Mouse (Mus musculus): ENCODE results near the gene Mrc2.

DNA sequence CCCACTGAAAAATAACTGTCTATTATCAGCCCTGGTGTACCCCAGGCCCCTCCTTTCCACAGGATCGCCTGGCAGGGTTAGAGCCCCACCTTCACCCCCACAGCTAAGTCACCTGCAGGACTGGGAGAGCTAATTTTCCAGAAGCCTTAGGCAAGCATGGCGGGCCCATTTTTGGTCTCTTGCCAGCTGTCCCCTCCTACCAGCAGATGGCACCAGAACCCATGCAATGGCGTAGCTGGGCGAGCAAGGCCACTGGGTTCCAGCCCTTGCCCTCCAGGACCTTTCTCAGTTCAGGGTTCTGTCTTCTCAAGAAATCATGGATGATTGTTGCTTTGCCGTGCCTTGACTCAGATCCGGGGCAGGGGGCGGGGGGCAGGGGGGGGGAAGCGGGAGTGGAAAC is 40.0 kb downstream of the Mrc2 start:
- TF ChIP-seq TBP (conservative IDR thresholded peaks at IDR 0.05; ENCODE audit: low read depth, low read length) (no peak), TCF12 (IDR thresholded peaks at IDR 0.05; ENCODE audit: low read depth, low read length) (0 out of 2 replicates have a peak, but pooled peaks have one; percentile 13), ZC3H11A (IDR thresholded peaks at IDR 0.05; ENCODE audit: low read depth, low read length) (peak; percentile 52; the same call in 1 of the 2 replicates), MAFK (IDR thresholded peaks at IDR 0.05; ENCODE audit: insufficient replicate concordance, low read length) (no peak), USF1 (IDR thresholded peaks at IDR 0.05; ENCODE audit: low read depth, low read length) (no peak), ZMIZ1 (IDR thresholded peaks at IDR 0.05; ENCODE audit: low read depth, low read length) (no peak), SIN3A (IDR thresholded peaks at IDR 0.05; ENCODE audit: low read length) (0 out of 2 replicates have a peak, but pooled peaks have one; percentile 38), CTCF (conservative IDR thresholded peaks at IDR 0.05 in 1 of 2, IDR thresholded peaks at IDR 0.05 in 1 of 2; ENCODE audit: low read depth in 2 of 2, low read length in 2 of 2) (peak; percentile 60 to 93), EP300 (IDR thresholded peaks at IDR 0.05; ENCODE audit: low read length) (no peak)
